29 mouse cellular contexts compared by ENCODE assay signal in the genomic region with DNA sequence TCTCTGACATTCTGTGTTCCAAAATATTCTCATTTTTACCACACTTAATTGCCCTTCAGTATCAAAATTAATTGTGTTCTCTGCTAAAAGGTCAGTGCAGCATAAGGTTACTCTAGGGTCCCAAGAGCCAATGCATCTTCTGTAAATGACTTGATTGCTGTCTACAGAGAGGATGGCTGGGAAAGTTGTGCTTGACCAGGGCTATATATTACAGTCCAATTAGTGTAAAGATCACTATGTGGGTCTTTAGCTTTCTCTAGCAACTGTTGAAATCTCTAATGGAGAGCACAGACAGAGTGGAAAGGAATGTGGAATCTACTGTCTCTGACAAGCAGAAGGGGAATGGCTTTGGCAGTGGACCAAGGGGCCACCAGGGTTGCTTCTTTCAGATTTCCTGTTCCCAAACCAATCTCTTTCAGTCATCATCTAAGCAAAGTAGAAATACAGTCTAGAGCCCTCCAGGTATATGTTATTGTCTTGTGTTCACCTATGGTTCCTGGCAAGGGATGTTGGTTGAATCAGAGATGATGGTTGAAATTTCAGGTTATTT.
A peak's percentile ranks its signal among the peaks of the same experiment; 100 is the strongest.
DNase-seq lines count a peak whose midpoint lies in the region; ATAC-seq and TF ChIP-seq lines count a peak whose summit lies in the region.
"Had no signal": no experiment of that assay in that cellular context is flagged by ENCODE, and none has a peak within 500 bp of the region (broad histone marks: within the 10 kb centered on the region; RNA-seq: fewer than 3 reads in every experiment).

No protein-coding gene starts in this region.

- TF ChIP-seq EP300 in lung, postnatal 0 days (IDR thresholded peaks at IDR 0.05): no peak

- DNase-seq in kidney, adult 11 months: no peak
- peak; percentile 8 to 12 for DNase-seq in kidney, postnatal 36 days
- no peak for DNase-seq in kidney, adult 8-10 months
- DNase-seq in lung, postnatal 0 days (ENCODE audit: low spot score): peak; percentile 17
- no peak for DNase-seq in lung, postnatal 14 days
- DNase-seq in kidney, postnatal 4 days: peak; percentile 52 to 60
- DNase-seq in midbrain, embryonic 14.5 days: no peak
- DNase-seq: adrenal gland, adult 8-10 months; adrenal gland, postnatal 25 days; cerebellum, adult 11-12 months; cerebellum, adult 8-10 months; cerebellum, postnatal 10 days; cerebellum, postnatal 36 days; embryo, embryonic 11 days; gastrocnemius, postnatal 25 days; heart, adult 18-20 months; heart, postnatal 10 days; heart, postnatal 36 days had no signal

- no peak overlapping the region for H3K4me2 ChIP-seq in kidney, embryonic 16.5 days (replicated peaks; ENCODE audit: low read depth, low read length)
- no peak overlapping the region for H3K4me2 ChIP-seq in lung, postnatal 0 days (replicated peaks; ENCODE audit: low read depth, low read length)
- H3K4me2 ChIP-seq in midbrain, embryonic 14.5 days (ENCODE audit: low read length): no peak overlapping the region
- H3K4me2 ChIP-seq: embryonic facial prominence, embryonic 13.5 days; forebrain, embryonic 12.5 days; forebrain, embryonic 15.5 days; heart, embryonic 12.5 days; heart, embryonic 15.5 days had no signal

- no peak for TF ChIP-seq CTCF in lung, postnatal 0 days (IDR thresholded peaks at IDR 0.05)

- peak; percentile 59; the same call in 1 of the 2 replicates for ATAC-seq in kidney, embryonic 16.5 days (ENCODE audit: low FRiP score, low TSS enrichment)
- peak; percentile 23; the same call in 1 of the 2 replicates for ATAC-seq in lung, postnatal 0 days
- no peak for ATAC-seq in midbrain, embryonic 14.5 days (ENCODE audit: low FRiP score, low TSS enrichment)
- ATAC-seq: activated CD4-positive, CD25-positive, alpha-beta regulatory T cell, adult 4 months; CD4-positive, CD25-positive, alpha-beta regulatory T cell, adult 4 months; forebrain, embryonic 15.5 days had no signal

- H3K4me3 ChIP-seq in kidney, embryonic 16.5 days (ENCODE audit: low read length): no peak overlapping the region
- no peak overlapping the region for H3K4me3 ChIP-seq in lung, postnatal 0 days (ENCODE audit: low read depth, low read length)
- no peak overlapping the region for H3K4me3 ChIP-seq in midbrain, embryonic 14.5 days (replicated peaks; ENCODE audit: low read depth, low read length)
- H3K4me3 ChIP-seq: embryonic facial prominence, embryonic 10.5 days; embryonic facial prominence, embryonic 13.5 days; erythroblast, embryonic 14.5 days; forebrain, embryonic 12.5 days; forebrain, embryonic 15.5 days; heart, embryonic 12.5 days; heart, embryonic 15.5 days; hindbrain, embryonic 10.5 days had no signal

- no peaks in the 10 kb centered on the region for H3K27me3 ChIP-seq in kidney, embryonic 16.5 days (ENCODE audit: insufficient read depth, low read length)
- H3K27me3 ChIP-seq in lung, postnatal 0 days (replicated peaks; ENCODE audit: insufficient read depth, low read length): no peaks in the 10 kb centered on the region
- no peaks in the 10 kb centered on the region for H3K27me3 ChIP-seq in midbrain, embryonic 14.5 days (ENCODE audit: control insufficient read depth, insufficient read depth, low read length)
- H3K27me3 ChIP-seq: embryonic facial prominence, embryonic 13.5 days; forebrain, embryonic 12.5 days; forebrain, embryonic 15.5 days; heart, embryonic 12.5 days; heart, embryonic 15.5 days had no signal

- no peaks in the 10 kb centered on the region for H3K9me3 ChIP-seq in kidney, embryonic 16.5 days (ENCODE audit: low read length)
- no peaks in the 10 kb centered on the region for H3K9me3 ChIP-seq in lung, postnatal 0 days (ENCODE audit: low read length)
- no peaks in the 10 kb centered on the region for H3K9me3 ChIP-seq in midbrain, embryonic 14.5 days (ENCODE audit: control insufficient read depth, low read length)
- H3K9me3 ChIP-seq: embryonic facial prominence, embryonic 10.5 days; embryonic facial prominence, embryonic 13.5 days; forebrain, embryonic 12.5 days; forebrain, embryonic 15.5 days; heart, embryonic 12.5 days; heart, embryonic 15.5 days; hindbrain, embryonic 10.5 days had no signal

- 0 out of 2 replicates have a peak overlapping the region, but pooled peaks have one; percentile 6 for H3K27ac ChIP-seq in kidney, embryonic 16.5 days (ENCODE audit: low read length)
- H3K27ac ChIP-seq in lung, postnatal 0 days (ENCODE audit: low read length): no peak overlapping the region
- no peak overlapping the region for H3K27ac ChIP-seq in midbrain, embryonic 14.5 days (replicated peaks; ENCODE audit: low read depth, low read length)
- H3K27ac ChIP-seq: embryonic facial prominence, embryonic 10.5 days; embryonic facial prominence, embryonic 13.5 days; forebrain, embryonic 12.5 days; forebrain, embryonic 15.5 days; heart, embryonic 15.5 days; hindbrain, embryonic 10.5 days had no signal

- no peaks in the 10 kb centered on the region for H3K36me3 ChIP-seq in kidney, embryonic 16.5 days (ENCODE audit: insufficient read depth, low read length)
- H3K36me3 ChIP-seq in lung, postnatal 0 days (ENCODE audit: insufficient read depth, low read length): no peaks in the 10 kb centered on the region
- no peaks in the 10 kb centered on the region for H3K36me3 ChIP-seq in midbrain, embryonic 14.5 days (ENCODE audit: control insufficient read depth, insufficient read depth, low read length)
- H3K36me3 ChIP-seq: embryonic facial prominence, embryonic 10.5 days; embryonic facial prominence, embryonic 13.5 days; forebrain, embryonic 12.5 days; forebrain, embryonic 15.5 days; heart, embryonic 12.5 days; heart, embryonic 15.5 days; hindbrain, embryonic 10.5 days had no signal

- no peak overlapping the region for H3K9ac ChIP-seq in kidney, embryonic 16.5 days (replicated peaks; ENCODE audit: low read length)
- no peak overlapping the region for H3K9ac ChIP-seq in lung, postnatal 0 days (replicated peaks; ENCODE audit: low read depth)
- no peak overlapping the region for H3K9ac ChIP-seq in midbrain, embryonic 14.5 days (replicated peaks; ENCODE audit: low read length)
- H3K9ac ChIP-seq: embryonic facial prominence, embryonic 13.5 days; forebrain, embryonic 12.5 days; forebrain, embryonic 15.5 days; heart, embryonic 12.5 days; heart, embryonic 15.5 days had no signal

- H3K4me1 ChIP-seq in kidney, embryonic 16.5 days (ENCODE audit: insufficient read depth, low read length): no peaks in the 10 kb centered on the region
- no peaks in the 10 kb centered on the region for H3K4me1 ChIP-seq in lung, postnatal 0 days (ENCODE audit: insufficient read depth, low read depth, low read length)
- H3K4me1 ChIP-seq in midbrain, embryonic 14.5 days (ENCODE audit: control insufficient read depth, insufficient read depth, low read length): no peaks in the 10 kb centered on the region
- H3K4me1 ChIP-seq: embryonic facial prominence, embryonic 10.5 days; embryonic facial prominence, embryonic 13.5 days; forebrain, embryonic 12.5 days; forebrain, embryonic 15.5 days; heart, embryonic 15.5 days; hindbrain, embryonic 10.5 days had no signal

Comparison
In these comparisons a context has a peak if more than half of its experiments do, and no peak if none do; other contexts are left out.
1. DNase-seq: peak in kidney, postnatal 36 days (2 of 2), lung, postnatal 0 days (single experiment) and kidney, postnatal 4 days (2 of 2); none in kidney, adult 11 months (single experiment), kidney, adult 8-10 months (0 of 2), lung, postnatal 14 days (single experiment) and midbrain, embryonic 14.5 days (single experiment).